In genomic region chr2:104590068-104590828, GRCm38 (mm10) we compare ENCODE assay signal across 7 mouse cellular contexts. TPM values are rescaled to one million over a fixed set of nuclear protein-coding genes. Genes with fewer than 3 reads are reported as not detected.
A peak's percentile ranks its signal among the peaks of the same experiment; 100 is the strongest.
DNase-seq lines count a peak whose midpoint lies in the region; ATAC-seq lines count a peak whose summit lies in the region.

Cstf3 (plus strand) TSS chr2:104590523.

- H3K4me2 ChIP-seq in intestine, embryonic 16.5 days (ENCODE audit: low read depth, low read length), result peak within 1 kb of the TSS; percentile 69
- H3K4me2 ChIP-seq in midbrain, embryonic 11.5 days, result peak within 1 kb of the TSS; percentile 61

- WGBS in intestine, embryonic 16.5 days, result under 1% methylated on average over 59 of the region's 59 CpGs
- under 1% methylated on average over 59 of the region's 59 CpGs for WGBS in midbrain, embryonic 11.5 days

- H3K36me3 ChIP-seq in intestine, embryonic 16.5 days (ENCODE audit: control insufficient read depth, insufficient read depth, low read length), result no peaks in the 10 kb centered on the region
- H3K36me3 ChIP-seq in midbrain, embryonic 11.5 days (ENCODE audit: control insufficient read depth, insufficient read depth, low read length), result no peaks in the 10 kb centered on the region

- peak within 1 kb of the TSS; percentile 82 for H3K9ac ChIP-seq in intestine, embryonic 16.5 days (ENCODE audit: low read depth, low read length)
- peak within 1 kb of the TSS; percentile 95 for H3K9ac ChIP-seq in midbrain, embryonic 11.5 days (ENCODE audit: low read length)

- DNase-seq in adrenal gland, adult 8-10 months, result peak; percentile 100
- peak; percentile 99 for DNase-seq in embryo, embryonic 9.5 days (ENCODE audit: extremely low spot score)
- DNase-seq in gastrocnemius, postnatal 4 days (ENCODE audit: low spot score in 2 of 2), result peak; percentile 95 to 99
- peak; percentile 99 for DNase-seq in left cerebral cortex, postnatal 36 days (ENCODE audit: low spot score in 2 of 2)
- peak; percentile 100 for DNase-seq in midbrain, embryonic 11.5 days (ENCODE audit: low spot score, missing footprints)
- peak; percentile 97 for DNase-seq in skeletal muscle tissue, adult 2 months (ENCODE audit: low read depth, low spot score)

- intact Hi-C loops in left cerebral cortex, postnatal 36 days (cut with DNase I), result loop anchor here (2.0 kb wide), 1 partner anchor 95 kb away; the partner anchor contains the start of gene Hipk3

- H3K27me3 ChIP-seq in intestine, embryonic 16.5 days (replicated peaks; ENCODE audit: control insufficient read depth, insufficient read depth, low read length), result no peaks in the 10 kb centered on the region; the same call in 1 of the 2 replicates
- no peaks in the 10 kb centered on the region for H3K27me3 ChIP-seq in midbrain, embryonic 11.5 days (ENCODE audit: control insufficient read depth, insufficient read depth, low read length)

- peak within 1 kb of the TSS; percentile 69 for H3K4me3 ChIP-seq in intestine, embryonic 16.5 days (ENCODE audit: low read length)
- H3K4me3 ChIP-seq in midbrain, embryonic 11.5 days (ENCODE audit: low read depth, low read length), result peak within 1 kb of the TSS; percentile 88

- H3K4me1 ChIP-seq in intestine, embryonic 16.5 days (ENCODE audit: control insufficient read depth, insufficient read depth, low read length), result peaks cover 10% of the 10 kb centered on the region
- peaks cover 12% of the 10 kb centered on the region; the same call in 1 of the 2 replicates for H3K4me1 ChIP-seq in midbrain, embryonic 11.5 days (ENCODE audit: control insufficient read depth, insufficient read depth, low read length)

- H3K9me3 ChIP-seq in intestine, embryonic 16.5 days (ENCODE audit: control insufficient read depth, low read length), result no peaks in the 10 kb centered on the region
- no peaks in the 10 kb centered on the region for H3K9me3 ChIP-seq in midbrain, embryonic 11.5 days (ENCODE audit: control insufficient read depth, low read length)

- H3K27ac ChIP-seq in intestine, embryonic 16.5 days (ENCODE audit: low read length), result peak within 1 kb of the TSS; percentile 71
- peak within 1 kb of the TSS; percentile 84 for H3K27ac ChIP-seq in midbrain, embryonic 11.5 days (ENCODE audit: low read depth, low read length)

- ATAC-seq in intestine, embryonic 16.5 days, result peak; percentile 99
- peak; percentile 100 for ATAC-seq in midbrain, embryonic 11.5 days (ENCODE audit: low FRiP score)

RNA-seq across cellular contexts. Expression of gene Cstf3, which starts in this region (rescaled TPM):
- total RNA-seq in adrenal gland, adult 8-10 months (2022), result 10 to 100 TPM; 36.0 to 48.4 (median 38.8) TPM
- total RNA-seq in gastrocnemius, postnatal 4 days (2021), result 10 to 100 TPM; 22.6 to 28.9 TPM
- polyA plus RNA-seq in intestine, embryonic 16.5 days (2015; fragmentation: Nextera tagmentation; extraction: Ambion mirVana), result 43.4 and 49.1 TPM in 2 replicates
- total RNA-seq in left cerebral cortex, postnatal 36 days (2021), result 10 to 100 TPM; 33.4 to 53.1 TPM
- 94.8 and 106 TPM in 2 replicates for polyA plus RNA-seq in midbrain, embryonic 11.5 days (2014; fragmentation: Nextera tagmentation; extraction: Ambion mirVana)

Comparison
In these comparisons a context has a peak if more than half of its experiments do, and no peak if none do; other contexts are left out.
1. Peak in every context shown above with its lines: DNase-seq, ATAC-seq, H3K4me3 ChIP-seq and H3K27ac ChIP-seq.